Mouse (Mus musculus): ENCODE measurements around the gene Treml2. TPM values are rescaled to one million over a fixed set of nuclear protein-coding genes. Genes with fewer than 3 reads are reported as not detected.
A peak's percentile ranks its signal among the peaks of the same experiment; 100 is the strongest.

Gene Treml2
- polyA plus RNA-seq, 1 experiment from 2014 or later, result 1.5 TPM

- no peak overlapping the region for H3K4me3 ChIP-seq (ENCODE audit: low read length)
- H3K36me3 ChIP-seq (ENCODE audit: control insufficient read depth, insufficient read depth), result no peaks in the 10 kb centered on the region
- 0 out of 2 replicates have a peak, but pooled peaks cover 2% of the 10 kb centered on the region for H3K4me1 ChIP-seq (ENCODE audit: control insufficient read depth, insufficient read depth, low read length)
- no peak overlapping the region for H3K27ac ChIP-seq (ENCODE audit: low read length)
- H3K27me3 ChIP-seq (ENCODE audit: control insufficient read depth, insufficient read depth, low read length), result no peaks in the 10 kb centered on the region
- 75% methylated on average over 2 of the region's 2 CpGs for WGBS
- no peak overlapping the region for H3K9ac ChIP-seq (ENCODE audit: low read length)
- no peak for ATAC-seq (replicated peaks; ENCODE audit: extremely low read depth, insufficient read depth, low FRiP score)
- no peak overlapping the region for H3K4me2 ChIP-seq (ENCODE audit: low read depth, low read length)
- no peaks in the 10 kb centered on the region for H3K9me3 ChIP-seq (replicated peaks; ENCODE audit: control insufficient read depth, low read length)
Observed at GRCm38 (mm10) chr17:48332524-48332923, 33.2 kb downstream of the Treml2 start.

DNA sequence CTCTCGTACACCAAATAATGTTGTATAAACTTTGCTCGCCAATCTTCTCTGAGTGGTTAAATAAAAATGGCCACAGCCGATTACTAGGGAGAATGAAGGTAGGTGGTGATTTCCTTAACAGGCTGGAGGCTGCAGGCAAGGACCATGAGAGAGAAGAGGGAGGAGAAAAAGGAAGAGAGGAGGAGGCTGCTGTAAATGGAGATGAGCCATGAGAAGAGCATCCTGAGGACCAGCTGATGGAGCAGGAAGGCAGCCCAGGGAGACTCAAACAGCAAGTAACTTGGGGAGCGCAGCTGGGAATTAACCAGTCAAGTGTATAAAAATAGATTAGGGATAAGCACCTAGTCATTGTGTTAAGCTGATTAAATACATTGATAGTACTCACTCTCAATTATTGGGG, 34.9 kb downstream of the Treml2 start:
- ATAC-seq (replicated peaks; ENCODE audit: extremely low read depth, insufficient read depth, low FRiP score), result no peak
- 89% methylated on average over 4 of the region's 4 CpGs for WGBS

GRCm38 (mm10) chr17:48336857-48337256, 37.6 kb downstream of the Treml2 start:
- 0 out of 2 replicates have a peak, but pooled peaks cover 2% of the 10 kb centered on the region for H3K4me1 ChIP-seq (ENCODE audit: control insufficient read depth, insufficient read depth, low read length)
- no peaks in the 10 kb centered on the region for H3K36me3 ChIP-seq (ENCODE audit: control insufficient read depth, insufficient read depth)
- no peaks in the 10 kb centered on the region for H3K27me3 ChIP-seq (ENCODE audit: control insufficient read depth, insufficient read depth, low read length)
- ATAC-seq (replicated peaks; ENCODE audit: extremely low read depth, insufficient read depth, low FRiP score), result peak; percentile 72; the same call in 1 of the 2 replicates
- H3K9me3 ChIP-seq (replicated peaks; ENCODE audit: control insufficient read depth, low read length), result no peaks in the 10 kb centered on the region
- no peak overlapping the region for H3K4me3 ChIP-seq (ENCODE audit: low read length)
- no peak overlapping the region for H3K27ac ChIP-seq (ENCODE audit: low read length)
- H3K4me2 ChIP-seq (ENCODE audit: low read depth, low read length), result no peak overlapping the region
- H3K9ac ChIP-seq (ENCODE audit: low read length), result no peak overlapping the region
- WGBS, result under 1% methylated on average over 6 of the region's 6 CpGs

More for the DNA sequence above, 34.9 kb downstream of the Treml2 start:
- no peaks in the 10 kb centered on the region for H3K27me3 ChIP-seq (ENCODE audit: control insufficient read depth, insufficient read depth, low read length)
- 0 out of 2 replicates have a peak, but pooled peaks cover 2% of the 10 kb centered on the region for H3K4me1 ChIP-seq (ENCODE audit: control insufficient read depth, insufficient read depth, low read length)
- H3K9ac ChIP-seq (ENCODE audit: low read length), result no peak overlapping the region
- H3K4me2 ChIP-seq (ENCODE audit: low read depth, low read length), result no peak overlapping the region
- H3K9me3 ChIP-seq (replicated peaks; ENCODE audit: control insufficient read depth, low read length), result no peaks in the 10 kb centered on the region
- no peak overlapping the region for H3K4me3 ChIP-seq (ENCODE audit: low read length)
- no peak overlapping the region for H3K27ac ChIP-seq (ENCODE audit: low read length)
- H3K36me3 ChIP-seq (ENCODE audit: control insufficient read depth, insufficient read depth), result no peaks in the 10 kb centered on the region

- H3K4me3 ChIP-seq (ENCODE audit: low read length), result no peak overlapping the region
- H3K4me2 ChIP-seq (ENCODE audit: low read depth, low read length), result no peak overlapping the region
- no peaks in the 10 kb centered on the region for H3K9me3 ChIP-seq (replicated peaks; ENCODE audit: control insufficient read depth, low read length)
- WGBS, result 65% methylated on average over 1 of the region's 1 CpGs
- H3K27me3 ChIP-seq (ENCODE audit: control insufficient read depth, insufficient read depth, low read length), result no peaks in the 10 kb centered on the region
- no peaks in the 10 kb centered on the region for H3K36me3 ChIP-seq (ENCODE audit: control insufficient read depth, insufficient read depth)
- H3K9ac ChIP-seq (ENCODE audit: low read length), result no peak overlapping the region
- H3K27ac ChIP-seq (ENCODE audit: low read length), result no peak overlapping the region
- H3K4me1 ChIP-seq (ENCODE audit: control insufficient read depth, insufficient read depth, low read length), result 0 out of 2 replicates have a peak, but pooled peaks cover 2% of the 10 kb centered on the region
- ATAC-seq (replicated peaks; ENCODE audit: extremely low read depth, insufficient read depth, low FRiP score), result no peak
Observed at GRCm38 (mm10) chr17:48340267-48340666, 41.0 kb downstream of the Treml2 start.

DNA sequence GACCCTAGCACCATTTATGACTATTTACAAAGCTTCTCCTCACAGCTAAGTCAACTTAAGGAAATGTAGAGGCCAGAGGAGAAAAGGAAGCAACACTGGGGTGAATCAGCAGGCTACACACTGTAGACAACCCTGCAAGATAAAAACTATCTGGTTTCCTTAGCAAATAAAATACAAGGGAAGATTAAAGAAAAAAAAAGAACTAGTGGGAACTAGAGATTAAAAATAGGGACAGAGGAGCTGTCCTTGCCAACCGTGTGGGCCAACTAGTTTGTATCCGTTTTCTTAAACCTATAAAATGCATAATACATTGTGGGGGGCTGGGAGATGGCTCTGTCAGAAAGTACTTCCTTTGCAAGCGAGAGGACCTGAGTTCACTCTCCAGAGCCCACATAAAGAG, 42.6 kb downstream of the Treml2 start:
- no peak overlapping the region for H3K4me2 ChIP-seq (ENCODE audit: low read depth, low read length)
- H3K36me3 ChIP-seq (ENCODE audit: control insufficient read depth, insufficient read depth), result no peaks in the 10 kb centered on the region
- no peak overlapping the region for H3K27ac ChIP-seq (ENCODE audit: low read length)
- H3K9ac ChIP-seq (ENCODE audit: low read length), result no peak overlapping the region
- H3K9me3 ChIP-seq (replicated peaks; ENCODE audit: control insufficient read depth, low read length), result no peaks in the 10 kb centered on the region
- no peaks in the 10 kb centered on the region for H3K4me1 ChIP-seq (ENCODE audit: control insufficient read depth, insufficient read depth, low read length)
- no peak for ATAC-seq (replicated peaks; ENCODE audit: extremely low read depth, insufficient read depth, low FRiP score)
- no peaks in the 10 kb centered on the region for H3K27me3 ChIP-seq (ENCODE audit: control insufficient read depth, insufficient read depth, low read length)
- H3K4me3 ChIP-seq (ENCODE audit: low read length), result no peak overlapping the region
- WGBS, result 56% methylated on average over 3 of the region's 3 CpGs

DNA sequence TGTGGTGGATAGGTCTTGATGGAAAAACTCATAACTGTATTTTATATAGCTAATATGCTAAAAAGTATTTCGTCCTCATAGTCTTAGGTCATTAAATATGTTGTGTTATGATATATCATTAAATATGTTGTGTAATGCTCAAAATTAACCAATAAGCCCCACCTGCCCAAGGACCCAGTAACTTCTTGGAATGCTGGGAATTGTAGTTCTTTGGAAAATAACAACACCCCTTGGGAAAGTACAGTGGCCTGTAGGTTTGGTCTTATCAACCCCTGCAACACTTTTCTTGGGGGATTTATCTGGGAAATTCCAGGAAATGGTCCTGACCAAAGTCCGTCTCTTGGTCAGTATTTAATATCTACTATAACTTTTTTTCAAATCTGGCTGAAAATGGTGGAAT, 43.8 kb downstream of the Treml2 start:
- H3K4me2 ChIP-seq (ENCODE audit: low read depth, low read length), result no peak overlapping the region
- WGBS, result 68% methylated on average over 2 of the region's 2 CpGs

GRCm38 (mm10) chr17:48345824-48346223, 46.5 kb downstream of the Treml2 start:
- no peaks in the 10 kb centered on the region for H3K27me3 ChIP-seq (ENCODE audit: control insufficient read depth, insufficient read depth, low read length)
- no peak overlapping the region for H3K4me2 ChIP-seq (ENCODE audit: low read depth, low read length)
- no peak for ATAC-seq (replicated peaks; ENCODE audit: extremely low read depth, insufficient read depth, low FRiP score)
- H3K9ac ChIP-seq (ENCODE audit: low read length), result no peak overlapping the region
- no peaks in the 10 kb centered on the region for H3K4me1 ChIP-seq (ENCODE audit: control insufficient read depth, insufficient read depth, low read length)
- WGBS, result 74% methylated on average over 4 of the region's 4 CpGs
- no peak overlapping the region for H3K27ac ChIP-seq (ENCODE audit: low read length)
- H3K4me3 ChIP-seq (ENCODE audit: low read length), result no peak overlapping the region
- no peaks in the 10 kb centered on the region for H3K9me3 ChIP-seq (replicated peaks; ENCODE audit: control insufficient read depth, low read length)
- H3K36me3 ChIP-seq (ENCODE audit: control insufficient read depth, insufficient read depth), result no peaks in the 10 kb centered on the region

More for the DNA sequence above, 43.8 kb downstream of the Treml2 start:
- ATAC-seq (replicated peaks; ENCODE audit: extremely low read depth, insufficient read depth, low FRiP score), result no peak
- no peaks in the 10 kb centered on the region for H3K27me3 ChIP-seq (ENCODE audit: control insufficient read depth, insufficient read depth, low read length)
- H3K9me3 ChIP-seq (replicated peaks; ENCODE audit: control insufficient read depth, low read length), result no peaks in the 10 kb centered on the region
- H3K4me1 ChIP-seq (ENCODE audit: control insufficient read depth, insufficient read depth, low read length), result no peaks in the 10 kb centered on the region
- H3K9ac ChIP-seq (ENCODE audit: low read length), result no peak overlapping the region
- no peak overlapping the region for H3K4me3 ChIP-seq (ENCODE audit: low read length)
- H3K36me3 ChIP-seq (ENCODE audit: control insufficient read depth, insufficient read depth), result no peaks in the 10 kb centered on the region
- no peak overlapping the region for H3K27ac ChIP-seq (ENCODE audit: low read length)

- no peak within 1 kb of the TSS for H3K9ac ChIP-seq (ENCODE audit: low read length)
- no peaks in the 10 kb centered on the region for H3K4me1 ChIP-seq (ENCODE audit: control insufficient read depth, insufficient read depth, low read length)
- ATAC-seq (replicated peaks; ENCODE audit: extremely low read depth, insufficient read depth, low FRiP score), result no peak
- no peak within 1 kb of the TSS for H3K4me3 ChIP-seq (ENCODE audit: low read length)
- no peaks in the 10 kb centered on the region for H3K9me3 ChIP-seq (replicated peaks; ENCODE audit: control insufficient read depth, low read length)
- H3K36me3 ChIP-seq (ENCODE audit: control insufficient read depth, insufficient read depth), result no peaks in the 10 kb centered on the region
- 66% methylated on average over 5 of the region's 5 CpGs for WGBS
- no peaks in the 10 kb centered on the region for H3K27me3 ChIP-seq (ENCODE audit: control insufficient read depth, insufficient read depth, low read length)
- H3K4me2 ChIP-seq (ENCODE audit: low read depth, low read length), result no peak within 1 kb of the TSS
- no peak within 1 kb of the TSS for H3K27ac ChIP-seq (ENCODE audit: low read length)
Observed at GRCm38 (mm10) chr17:48346231-48346630, 46.9 kb downstream of the Treml2 start, which contains the start of gene Trem2. Gene Trem2 (plus strand): TSS chr17:48346401.

GRCm38 (mm10) chr17:48346834-48347233, 47.5 kb downstream of the Treml2 start:
- no peaks in the 10 kb centered on the region for H3K36me3 ChIP-seq (ENCODE audit: control insufficient read depth, insufficient read depth)
- no peak overlapping the region for H3K4me2 ChIP-seq (ENCODE audit: low read depth, low read length)
- no peak for ATAC-seq (replicated peaks; ENCODE audit: extremely low read depth, insufficient read depth, low FRiP score)
- H3K4me3 ChIP-seq (ENCODE audit: low read length), result no peak overlapping the region
- H3K27me3 ChIP-seq (ENCODE audit: control insufficient read depth, insufficient read depth, low read length), result no peaks in the 10 kb centered on the region
- 61% methylated on average over 4 of the region's 4 CpGs for WGBS
- no peak overlapping the region for H3K27ac ChIP-seq (ENCODE audit: low read length)
- no peak overlapping the region for H3K9ac ChIP-seq (ENCODE audit: low read length)
- H3K9me3 ChIP-seq (replicated peaks; ENCODE audit: control insufficient read depth, low read length), result no peaks in the 10 kb centered on the region
- H3K4me1 ChIP-seq (ENCODE audit: control insufficient read depth, insufficient read depth, low read length), result no peaks in the 10 kb centered on the region

All from heart, embryonic 16.5 days (tissue).